Mouse (Mus musculus) thymus, postnatal 0 days (tissue): Measurements from ENCODE around the gene Olfr206. TPM values are rescaled to one million over a fixed set of nuclear protein-coding genes. Genes with fewer than 3 reads are reported as not detected.
"Not testable (repeated sequence)": the region's sequence is repeated elsewhere in the genome, so short reads cannot be mapped to it uniquely, and the experiment has no call there.

Experiments used
- DNase-seq: peaks from one replicate; pipeline ENCODE4 v3.0.0-alpha.2; 2015; ENCODE audit warnings: low spot score
- polyA plus RNA-seq: library from polyadenylated mRNA; unstranded; fragments of >200 nt; fragmentation: Nextera tagmentation; extraction: Ambion mirVana; gene quantifications from 2 replicates; pipeline ENCODE4 v1.2.1, GENCODE M21; 2015

Olfr206 gene
- polyA plus RNA-seq = not detected in 2 replicates

GRCm38 (mm10) chr16:59349146-59349545 is at the start of gene Olfr206:
TSS of gene Olfr206 (minus strand) at chr16:59349246.
- DNase-seq = no peak

- no peak for DNase-seq
Observed at GRCm38 (mm10) chr16:59393300-59393699, 44.3 kb upstream of the Olfr206 start.

GRCm38 (mm10) chr16:59363893-59364292 is 14.8 kb upstream of the Olfr206 start, which contains the start of gene Olfr209:
TSS of gene Olfr209 (minus strand) at chr16:59363993.
- DNase-seq = no peak

- no peak for DNase-seq
Observed at GRCm38 (mm10) chr16:59331038-59331437, 18.0 kb downstream of the Olfr206 start, which contains the start of gene Olfr205. TSS of gene Olfr205 (minus strand) at chr16:59331138.

- DNase-seq = not testable (repeated sequence)
Observed at GRCm38 (mm10) chr16:59323262-59323661, 25.8 kb downstream of the Olfr206 start.

DNA sequence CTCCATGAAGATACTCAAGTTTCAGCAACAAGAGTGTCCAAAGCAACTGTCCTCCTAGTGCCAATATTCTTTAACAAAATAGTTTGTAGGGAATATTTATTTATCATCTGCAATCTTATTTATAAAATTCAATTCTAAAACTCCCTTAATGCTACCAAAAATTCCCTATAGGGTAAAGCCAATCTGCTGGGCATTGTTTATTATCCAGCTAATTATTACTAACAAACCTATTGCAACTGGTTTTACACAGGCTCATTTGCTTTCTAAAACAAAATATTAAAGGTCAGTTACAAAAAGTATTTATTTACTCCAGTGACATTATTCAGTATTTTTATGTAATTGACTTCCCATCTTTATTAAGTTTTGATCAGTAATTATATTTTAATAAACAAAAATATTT is 30.9 kb downstream of the Olfr206 start, which contains the start of gene Olfr204:
Gene Olfr204, minus strand, starts transcription at position 101 of the 400 bp plus-strand sequence.
- DNase-seq = no peak

DNA sequence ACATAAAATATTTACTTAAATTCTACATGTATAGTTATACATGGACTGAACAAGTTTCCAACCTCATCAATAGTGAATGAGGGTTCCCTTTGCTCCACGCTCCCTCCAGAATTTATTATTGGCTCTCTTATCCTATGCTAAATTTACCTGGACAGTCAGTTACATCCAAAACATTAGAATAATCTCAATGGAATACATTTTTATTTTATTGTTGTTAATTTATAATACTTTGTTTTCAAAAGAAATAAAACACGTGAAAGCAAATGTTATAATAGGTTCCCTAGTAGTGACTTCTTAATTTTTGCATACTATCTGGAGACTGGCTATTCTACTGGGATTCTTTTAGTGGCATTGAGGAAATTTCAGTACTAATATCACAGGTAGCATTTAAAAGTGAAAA is 50.5 kb downstream of the Olfr206 start, which contains the start of gene Olfr203:
Gene Olfr203, plus strand, starts transcription at position 301 of the 400 bp plus-strand sequence.
- DNase-seq = no peak

Other genes starting within 250 kb of the Olfr206 start
- gene Olfr193, start 237.4 kb downstream of the Olfr206 start, polyA plus RNA-seq = not detected in 2 replicates
- gene Olfr194, start 228.2 kb downstream of the Olfr206 start, polyA plus RNA-seq = not detected in 2 replicates
- gene Olfr195, start 202.2 kb downstream of the Olfr206 start, polyA plus RNA-seq = not detected in 2 replicates
- gene Olfr196, start 178.8 kb downstream of the Olfr206 start, polyA plus RNA-seq = not detected in 2 replicates
- not detected in 2 replicates for gene Olfr198, start 145.7 kb downstream of the Olfr206 start, polyA plus RNA-seq
- not detected in 2 replicates for gene Olfr199, start 129.5 kb downstream of the Olfr206 start, polyA plus RNA-seq
- not detected in 2 replicates for gene Olfr201, start 76.6 kb downstream of the Olfr206 start, polyA plus RNA-seq
- not detected in 2 replicates for gene Olfr202, start 62.5 kb downstream of the Olfr206 start, polyA plus RNA-seq
- not detected in 2 replicates for gene Olfr203, start 50.4 kb downstream of the Olfr206 start, polyA plus RNA-seq
- gene Olfr204, start 31.0 kb downstream of the Olfr206 start, polyA plus RNA-seq = not detected in 2 replicates
- not detected in 2 replicates for gene Olfr205, start 18.1 kb downstream of the Olfr206 start, polyA plus RNA-seq
- not detected in 2 replicates for gene Olfr209, start 14.7 kb upstream of the Olfr206 start, polyA plus RNA-seq
- gene Gabrr3, start 58.1 kb upstream of the Olfr206 start, polyA plus RNA-seq = not detected in 2 replicates
- 26.0 and 29.6 TPM in 2 replicates for gene Riox2, start 122.5 kb upstream of the Olfr206 start, polyA plus RNA-seq